Mouse (Mus musculus): ENCODE measurements around the gene Ggcx.

- TF ChIP-seq POLR2A (IDR thresholded peaks at IDR 0.05; ENCODE audit: low read depth, low read length) (no peak), CTCF (IDR thresholded peaks at IDR 0.05; ENCODE audit: extremely low read depth, insufficient read depth, insufficient read length, insufficient replicate concordance) (no peak)
Measured at GRCm38 (mm10) chr6:72466171-72466570, 52.1 kb downstream of the Ggcx start.
